Mouse (Mus musculus) lung, adult 18-20 months (tissue): Measurements from ENCODE around the gene Nupr1l.
A peak's percentile ranks its signal among the peaks of the same experiment; 100 is the strongest.

ENCODE experiments used
- DNase-seq, 2 experiments: peaks; one replicate each; pipeline ENCODE4 v3.0.0; 2022; ENCODE audit warnings: mixed read lengths in 2 of 2

The Nupr1l gene

DNA sequence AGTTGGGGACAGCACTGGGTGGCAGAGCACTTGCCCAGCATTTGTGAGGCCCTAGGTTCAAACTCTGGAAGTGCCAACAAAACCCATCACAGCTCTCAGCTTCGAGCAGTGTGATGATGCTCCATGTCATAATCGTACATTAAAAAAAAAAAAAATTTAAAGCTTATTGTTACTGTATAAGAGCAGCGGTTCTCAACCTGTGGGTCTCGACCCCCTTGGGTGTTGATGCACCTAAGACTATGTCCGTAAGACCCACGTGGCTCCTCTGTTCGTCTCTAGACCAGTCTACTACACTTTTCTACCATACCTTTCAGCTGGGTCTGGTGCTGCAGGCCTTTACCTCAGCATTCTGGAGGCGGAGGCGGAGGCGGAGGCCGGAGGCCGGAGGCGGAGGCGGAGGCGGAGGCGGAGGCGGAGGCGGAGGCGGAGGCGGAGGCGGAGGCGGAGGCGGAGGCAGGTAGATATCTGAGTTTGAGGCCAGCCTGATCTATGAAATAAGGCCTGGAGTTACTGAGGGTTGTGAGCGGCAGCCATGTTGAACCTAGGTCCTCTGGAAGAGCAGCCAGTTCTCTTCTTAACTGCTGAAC lies 9.8 kb downstream of the Nupr1l start:
- no peak for DNase-seq

DNA sequence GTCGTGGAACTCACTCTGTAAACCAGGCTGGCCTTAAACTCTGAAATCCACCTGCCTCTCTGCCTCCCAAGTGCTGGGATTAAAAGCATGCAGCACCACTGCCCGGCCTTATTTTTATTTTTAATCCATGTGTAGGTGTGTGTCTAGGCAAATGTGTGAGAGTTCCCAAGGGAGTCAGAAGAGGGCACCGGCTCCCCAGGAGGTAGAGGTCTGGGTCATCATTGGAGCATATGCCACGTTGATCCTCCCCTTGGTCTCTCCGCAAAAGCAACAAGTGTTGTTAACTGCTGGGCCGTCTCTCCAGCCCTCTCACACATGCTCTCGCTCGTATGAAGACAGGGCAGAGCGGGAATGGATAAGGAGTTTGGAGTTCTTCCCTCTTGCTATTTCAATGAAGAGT lies 10.4 kb downstream of the Nupr1l start:
- DNase-seq: no peak

GRCm38 (mm10) chr5:129919320-129919719 lies 11.0 kb downstream of the Nupr1l start:
- no peak for DNase-seq

DNA sequence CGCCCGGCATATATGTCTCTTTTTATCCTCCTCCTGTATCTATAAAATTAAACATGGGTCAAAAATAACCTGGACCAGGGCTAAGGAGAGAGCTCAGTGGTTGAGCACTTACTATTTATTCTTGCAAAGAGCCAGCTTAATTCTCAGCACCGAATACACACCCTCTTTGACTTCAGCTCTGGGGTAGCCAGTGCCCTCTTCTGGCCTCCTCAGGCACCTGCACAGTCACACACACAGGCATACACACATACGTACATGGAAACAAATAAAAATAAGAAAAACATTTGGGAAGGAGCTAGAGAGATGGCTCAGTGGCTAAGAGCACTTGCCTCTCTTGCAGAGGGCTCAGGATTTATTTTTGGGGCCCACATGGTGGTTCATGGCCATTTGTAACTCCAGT lies 13.6 kb downstream of the Nupr1l start:
- DNase-seq: no peak

DNA sequence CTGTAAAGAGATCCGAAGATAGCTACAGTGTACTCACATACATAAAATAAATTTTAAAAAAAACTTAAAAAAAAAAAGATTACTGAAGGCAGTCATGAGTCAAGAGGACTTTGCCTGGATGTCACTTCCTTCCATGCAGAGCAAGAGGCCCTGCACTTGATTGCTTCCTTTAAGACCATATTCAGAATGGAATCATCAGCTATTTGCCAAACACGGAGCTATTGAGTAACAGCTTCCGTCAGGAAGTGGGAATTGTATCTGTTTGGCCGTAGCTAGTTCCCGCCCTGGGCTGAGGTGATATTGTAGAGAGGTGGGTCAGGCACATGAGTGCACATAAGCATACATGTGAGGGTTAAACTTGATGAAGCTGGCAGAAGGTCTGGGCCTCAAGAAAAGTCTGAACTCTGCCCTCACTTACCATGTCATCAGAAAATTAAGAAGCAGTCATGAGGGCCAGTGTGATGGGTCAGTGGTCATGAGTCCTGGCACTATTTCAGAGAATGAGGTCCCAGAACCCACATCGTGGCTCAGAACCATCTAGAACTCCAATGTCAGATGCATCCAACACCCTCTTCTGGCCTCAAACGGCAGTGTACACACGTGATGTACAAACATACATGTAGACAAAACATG lies 16.6 kb downstream of the Nupr1l start:
- DNase-seq: peak in 1 of 2 experiments; percentile 8

GRCm38 (mm10) chr5:129925933-129926332 lies 17.6 kb downstream of the Nupr1l start:
- no peak for DNase-seq

GRCm38 (mm10) chr5:129929924-129930855 lies 21.9 kb downstream of the Nupr1l start:
- peak; percentile 71 to 82 for DNase-seq

- DNase-seq: no peak
These were observed 28.6 kb downstream of the Nupr1l start for GRCm38 (mm10) chr5:129936941-129937340.

DNA sequence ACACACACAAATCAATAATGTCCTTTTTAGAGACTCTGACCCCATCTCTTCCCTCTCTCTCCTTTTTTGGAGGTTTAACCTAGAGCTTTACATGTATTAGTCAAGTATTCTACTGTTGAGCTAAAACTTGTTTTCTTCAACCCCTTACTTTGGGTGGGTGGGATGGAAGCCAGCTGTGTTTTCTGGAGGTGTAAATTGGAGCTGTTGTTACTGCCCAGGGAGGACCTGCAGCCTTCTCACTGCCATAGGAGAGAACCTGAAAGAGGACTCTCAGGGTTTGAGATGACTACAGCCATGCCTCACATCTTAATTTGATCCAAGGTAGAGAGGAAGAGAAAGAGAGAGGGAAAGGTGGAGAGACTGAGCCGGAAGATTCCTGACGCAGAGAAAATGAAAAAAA lies 31.9 kb downstream of the Nupr1l start:
- DNase-seq: no peak

DNA sequence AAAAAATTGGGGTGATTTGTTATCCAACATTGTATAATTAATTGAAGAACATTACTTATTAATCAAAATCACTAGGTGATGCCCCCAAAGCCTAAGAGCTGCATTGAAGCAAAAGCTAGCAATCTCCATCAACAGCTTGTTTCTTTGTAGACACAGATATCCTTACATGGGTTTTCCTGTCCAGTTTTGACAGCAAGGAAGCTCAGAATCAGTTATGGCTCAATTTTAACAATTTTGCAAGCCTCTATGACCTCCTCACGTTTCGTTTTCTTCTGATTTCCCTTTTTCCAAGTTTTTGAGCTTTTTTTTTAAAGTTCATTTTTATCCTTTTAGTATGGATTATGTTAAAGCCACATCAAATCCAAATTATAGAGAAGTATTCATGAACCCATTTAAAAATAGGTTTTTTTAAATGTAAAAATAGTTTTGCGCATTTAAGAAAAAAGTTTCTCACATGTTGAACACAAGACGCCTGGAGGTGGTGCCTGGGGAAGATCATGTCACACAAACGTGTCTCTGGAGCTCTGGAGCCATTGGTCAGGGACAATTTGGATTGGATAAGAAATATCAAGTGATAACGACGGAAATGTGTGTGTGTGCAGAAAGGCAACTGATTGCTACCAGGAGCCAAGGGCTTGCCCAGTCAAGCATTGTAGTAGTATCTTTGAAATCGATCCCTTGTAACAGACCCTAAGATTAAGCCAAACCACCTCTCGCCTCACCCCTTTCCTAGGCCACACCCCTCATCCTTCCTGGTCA lies 32.6 kb downstream of the Nupr1l start:
- DNase-seq: no peak

- DNase-seq: peak; percentile 99
These were observed 33.2 kb downstream of the Nupr1l start, which contains the start of gene Vkorc1l1 for GRCm38 (mm10) chr5:129941495-129942045. Vkorc1l1 (plus strand) TSS chr5:129941970.

- peak; percentile 27 to 30 for DNase-seq
These were observed 34.0 kb downstream of the Nupr1l start for GRCm38 (mm10) chr5:129942073-129942939.

DNA sequence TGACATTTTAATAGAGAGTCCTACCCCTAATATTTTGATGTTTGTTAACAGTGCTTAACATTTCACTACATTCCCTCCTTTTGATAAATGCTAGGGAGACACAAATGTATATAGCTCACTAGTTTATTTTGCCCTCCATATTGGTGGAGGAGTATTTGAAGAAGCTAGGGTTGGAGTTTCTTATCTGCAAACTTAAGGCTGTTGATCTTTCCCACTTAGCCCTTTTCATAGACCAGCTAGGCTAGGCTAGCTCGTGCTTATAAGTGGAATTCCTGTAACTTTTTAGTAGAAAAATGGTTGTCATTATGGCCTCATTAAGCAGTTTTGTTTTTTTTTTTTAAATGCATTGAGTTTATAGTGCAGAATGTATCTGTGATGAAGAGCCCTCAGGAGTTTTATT lies 35.1 kb downstream of the Nupr1l start:
- no peak for DNase-seq

- no peak for DNase-seq
These were observed 39.2 kb downstream of the Nupr1l start for GRCm38 (mm10) chr5:129947528-129948033.

- no peak for DNase-seq
These were observed 43.8 kb downstream of the Nupr1l start for GRCm38 (mm10) chr5:129952143-129952542.

DNA sequence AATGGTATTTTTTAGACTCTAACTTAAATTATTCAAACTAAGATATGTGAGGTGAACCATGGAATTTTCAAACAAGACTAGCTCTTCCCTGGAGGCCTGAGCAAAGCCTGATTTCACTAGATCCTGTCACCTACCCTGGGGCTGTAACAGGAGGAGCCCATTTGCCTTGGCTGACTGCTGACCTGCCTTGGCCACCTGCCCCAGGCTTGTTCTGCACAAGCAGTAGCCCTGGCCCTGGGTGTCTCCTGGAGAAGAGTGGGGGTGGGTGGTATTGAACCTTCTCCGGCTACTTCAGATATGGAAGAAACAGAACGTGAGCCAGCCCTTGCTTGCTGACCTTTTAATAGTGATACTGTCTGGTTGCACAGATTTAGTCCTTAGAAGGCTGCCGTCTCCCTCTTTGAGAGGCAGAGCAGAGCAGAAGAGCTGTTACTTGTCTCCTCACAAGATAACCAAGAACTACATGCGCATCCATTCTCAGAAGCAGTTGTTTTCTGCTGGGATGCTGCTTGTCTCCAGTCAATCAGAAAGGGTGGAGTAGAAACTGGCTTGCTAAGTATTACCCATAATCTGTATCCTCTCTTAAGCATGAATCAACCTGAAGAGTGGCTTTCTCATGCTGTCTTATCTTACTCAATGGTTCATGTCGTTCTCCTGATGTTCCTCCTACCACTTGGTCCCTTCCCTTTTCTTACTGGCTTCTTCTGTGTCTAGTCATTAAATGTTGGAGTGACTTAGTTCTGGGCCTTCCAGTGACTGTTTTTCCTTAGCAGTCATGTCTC lies 46.3 kb downstream of the Nupr1l start:
- no peak for DNase-seq

- no peak for DNase-seq
These were observed 47.5 kb downstream of the Nupr1l start for GRCm38 (mm10) chr5:129955792-129956191.

DNA sequence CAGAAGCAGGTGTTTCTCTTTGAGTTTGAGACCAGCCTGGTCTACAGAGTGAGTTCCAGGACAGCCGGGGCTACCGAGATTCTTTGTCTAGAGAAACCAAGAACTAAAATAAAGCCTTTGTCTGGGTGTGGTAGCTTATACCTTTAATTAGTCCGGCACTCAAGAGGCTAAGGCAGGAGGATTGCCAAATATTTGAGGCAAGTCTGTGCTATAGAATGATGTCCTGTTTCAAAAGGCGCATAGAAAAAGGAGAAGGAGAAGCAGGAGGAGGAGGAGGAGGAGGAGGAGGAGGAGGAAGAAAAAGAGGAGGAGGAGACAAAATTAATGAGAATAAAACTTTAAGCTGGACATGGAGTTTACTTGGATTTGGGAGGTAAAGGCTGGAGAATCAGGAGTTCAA lies 54.9 kb downstream of the Nupr1l start:
- no peak for DNase-seq
